ENCODE assay signal across 28 mouse cellular contexts in the genomic region with DNA sequence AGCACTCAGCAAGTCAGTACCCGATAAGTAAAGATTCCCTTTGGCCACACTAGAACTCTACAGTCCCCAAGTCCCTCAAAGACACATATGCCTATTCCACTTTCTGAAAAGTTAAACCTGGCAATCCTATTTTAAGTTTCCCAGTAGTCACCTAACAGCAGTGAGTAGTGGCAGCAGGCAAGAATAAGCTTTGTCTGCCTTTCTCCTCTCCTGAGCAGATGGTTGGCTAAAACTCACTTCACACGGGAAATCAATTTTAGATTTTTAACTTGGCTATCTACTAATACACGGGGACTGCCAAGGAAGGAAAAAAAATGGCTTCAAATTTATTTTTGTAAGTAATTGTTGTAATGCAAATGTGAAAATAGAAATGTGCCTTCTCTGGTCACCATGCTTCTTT.
DNase-seq lines count a peak whose midpoint lies in the region; ATAC-seq lines count a peak whose summit lies in the region.
"Had no signal": no experiment of that assay in that cellular context is flagged by ENCODE, and none has a peak within 500 bp of the region (broad histone marks: within the 10 kb centered on the region; RNA-seq: fewer than 3 reads in every experiment).

No protein-coding gene starts in this region.

- no peak overlapping the region for H3K9ac ChIP-seq in midbrain, embryonic 11.5 days (ENCODE audit: low read length)
- no peak overlapping the region for H3K9ac ChIP-seq in midbrain, embryonic 14.5 days (replicated peaks; ENCODE audit: low read length)
- H3K9ac ChIP-seq: embryonic facial prominence, embryonic 13.5 days; embryonic facial prominence, embryonic 15.5 days; forebrain, embryonic 12.5 days; forebrain, embryonic 15.5 days had no signal

- no peak overlapping the region for H3K4me3 ChIP-seq in midbrain, embryonic 11.5 days (ENCODE audit: low read depth, low read length)
- no peak overlapping the region for H3K4me3 ChIP-seq in midbrain, embryonic 14.5 days (replicated peaks; ENCODE audit: low read depth, low read length)
- H3K4me3 ChIP-seq: embryonic facial prominence, embryonic 13.5 days; embryonic facial prominence, embryonic 15.5 days; erythroblast, embryonic 14.5 days; forebrain, embryonic 10.5 days; forebrain, embryonic 12.5 days; forebrain, embryonic 15.5 days had no signal

- no peak overlapping the region for H3K27ac ChIP-seq in midbrain, embryonic 11.5 days (ENCODE audit: low read depth, low read length)
- H3K27ac ChIP-seq in midbrain, embryonic 14.5 days (replicated peaks; ENCODE audit: low read depth, low read length) = no peak overlapping the region
- H3K27ac ChIP-seq: embryonic facial prominence, embryonic 13.5 days; embryonic facial prominence, embryonic 15.5 days; forebrain, embryonic 10.5 days; forebrain, embryonic 12.5 days; forebrain, embryonic 15.5 days had no signal

- H3K9me3 ChIP-seq in midbrain, embryonic 11.5 days (ENCODE audit: control insufficient read depth, low read length) = no peaks in the 10 kb centered on the region
- H3K9me3 ChIP-seq in midbrain, embryonic 14.5 days (ENCODE audit: control insufficient read depth, low read length) = no peaks in the 10 kb centered on the region
- H3K9me3 ChIP-seq: embryonic facial prominence, embryonic 13.5 days; embryonic facial prominence, embryonic 15.5 days; forebrain, embryonic 10.5 days; forebrain, embryonic 12.5 days; forebrain, embryonic 15.5 days; G1E had no signal

- H3K4me1 ChIP-seq in midbrain, embryonic 11.5 days (ENCODE audit: control insufficient read depth, insufficient read depth, low read length) = no peaks in the 10 kb centered on the region
- H3K4me1 ChIP-seq in midbrain, embryonic 14.5 days (ENCODE audit: control insufficient read depth, insufficient read depth, low read length) = no peaks in the 10 kb centered on the region
- H3K4me1 ChIP-seq: embryonic facial prominence, embryonic 13.5 days; embryonic facial prominence, embryonic 15.5 days; forebrain, embryonic 10.5 days; forebrain, embryonic 12.5 days; forebrain, embryonic 15.5 days had no signal

- 87% methylated on average over 3 of the region's 3 CpGs for WGBS in midbrain, embryonic 11.5 days
- WGBS in midbrain, embryonic 14.5 days = 89% methylated on average over 3 of the region's 3 CpGs

- peak; percentile 17 for DNase-seq in cerebellum, adult 9-10 months
- no peak for DNase-seq in cerebellum, postnatal 10 days
- DNase-seq in frontal cortex, postnatal 14 days (ENCODE audit: low spot score in 2 of 2) = no peak
- DNase-seq in midbrain, embryonic 11.5 days (ENCODE audit: low spot score, missing footprints) = peak; percentile 69
- DNase-seq in midbrain, embryonic 14.5 days = no peak
- no peak for DNase-seq in kidney, postnatal 10 days
- DNase-seq: adrenal gland, adult 8-10 months; adrenal gland, postnatal 14 days; adrenal gland, postnatal 36 days; B cell, adult 2 months; cerebellum, adult 11 months; cerebellum, adult 18-20 months; cerebellum, adult 8-10 months; cerebellum, postnatal 14 days; cerebellum, postnatal 36 days; embryo, embryonic 11 days had no signal

- no peak overlapping the region for H3K4me2 ChIP-seq in midbrain, embryonic 11.5 days
- no peak overlapping the region for H3K4me2 ChIP-seq in midbrain, embryonic 14.5 days (ENCODE audit: low read length)
- H3K4me2 ChIP-seq: embryonic facial prominence, embryonic 13.5 days; embryonic facial prominence, embryonic 15.5 days; forebrain, embryonic 12.5 days; forebrain, embryonic 15.5 days had no signal

- H3K36me3 ChIP-seq in midbrain, embryonic 11.5 days (ENCODE audit: control insufficient read depth, insufficient read depth, low read length) = no peaks in the 10 kb centered on the region
- no peaks in the 10 kb centered on the region for H3K36me3 ChIP-seq in midbrain, embryonic 14.5 days (ENCODE audit: control insufficient read depth, insufficient read depth, low read length)
- H3K36me3 ChIP-seq: embryonic facial prominence, embryonic 13.5 days; embryonic facial prominence, embryonic 15.5 days; forebrain, embryonic 10.5 days; forebrain, embryonic 12.5 days; forebrain, embryonic 15.5 days; G1E had no signal

- peak; percentile 86 for ATAC-seq in frontal cortex, adult (ENCODE audit: low TSS enrichment)
- no peak for ATAC-seq in midbrain, embryonic 11.5 days (ENCODE audit: low FRiP score)
- no peak for ATAC-seq in midbrain, embryonic 14.5 days (ENCODE audit: low FRiP score, low TSS enrichment)
- ATAC-seq: activated CD4-positive, CD25-positive, alpha-beta regulatory T cell, adult 4 months; CD4-positive, CD25-positive, alpha-beta regulatory T cell, adult 4 months; forebrain, embryonic 15.5 days; Patski had no signal

- H3K27me3 ChIP-seq in midbrain, embryonic 11.5 days (ENCODE audit: control insufficient read depth, insufficient read depth, low read length) = no peaks in the 10 kb centered on the region
- no peaks in the 10 kb centered on the region for H3K27me3 ChIP-seq in midbrain, embryonic 14.5 days (ENCODE audit: control insufficient read depth, insufficient read depth, low read length)
- H3K27me3 ChIP-seq: CH12.LX; embryonic facial prominence, embryonic 13.5 days; embryonic facial prominence, embryonic 15.5 days; forebrain, embryonic 12.5 days; forebrain, embryonic 15.5 days; Patski had no signal

Comparison
In these comparisons a context has a peak if more than half of its experiments do, and no peak if none do; other contexts are left out.
1. DNase-seq: peak in cerebellum, adult 9-10 months (single experiment) and midbrain, embryonic 11.5 days (single experiment); none in cerebellum, postnatal 10 days (0 of 2), frontal cortex, postnatal 14 days (0 of 2), midbrain, embryonic 14.5 days (single experiment) and kidney, postnatal 10 days (single experiment).